Mouse (Mus musculus): Measurements from ENCODE around the gene Ccdc8. TPM values are rescaled to one million over a fixed set of nuclear protein-coding genes. Genes with fewer than 3 reads are reported as not detected.
A peak's percentile ranks its signal among the peaks of the same experiment; 100 is the strongest.

The Ccdc8 gene
- polyA plus RNA-seq, 1 experiment from 2014 or later = 13.5 TPM

DNA sequence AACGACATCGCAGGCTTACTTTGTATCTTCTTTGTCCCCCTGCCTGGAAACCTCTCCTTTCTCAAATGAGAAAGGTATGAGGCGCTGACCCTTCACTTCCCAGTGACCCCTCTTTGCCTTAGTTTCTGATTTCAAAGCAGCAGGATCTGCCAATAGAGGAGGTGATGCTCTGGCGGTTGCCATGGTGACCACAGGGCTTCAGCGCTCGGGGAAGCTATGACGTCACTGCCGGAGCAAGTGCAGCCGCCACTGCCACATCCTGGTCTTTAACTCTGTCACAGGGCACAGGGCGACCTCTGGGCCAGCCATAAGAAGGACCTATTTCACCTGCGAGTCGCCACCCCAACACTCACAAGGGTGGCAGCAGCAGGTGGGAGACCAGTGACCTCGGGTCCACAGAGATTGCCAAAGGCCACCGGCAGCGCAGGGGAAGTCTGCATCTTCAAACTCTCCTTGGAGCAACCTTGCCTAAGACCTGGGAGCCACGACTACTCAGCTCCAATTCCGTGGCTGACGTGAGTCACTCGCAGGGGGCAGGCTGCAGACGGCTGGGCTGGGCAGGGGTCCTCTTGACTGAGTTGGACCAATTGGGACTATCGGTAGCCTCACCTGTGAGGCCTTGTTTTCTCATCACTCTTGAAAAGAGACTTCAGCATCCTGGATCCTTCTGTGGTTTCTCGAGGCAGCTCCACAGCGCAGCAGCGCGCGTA lies 9.5 kb upstream of the Ccdc8 start, which contains the start of gene Gm42372:
Gene Gm42372 (plus strand): TSS at position 228 of the 710 bp plus-strand sequence.
- no peaks in the 10 kb centered on the region for H3K9me3 ChIP-seq
- 22% methylated on average over 26 of the region's 26 CpGs for WGBS
- peak within 1 kb of the TSS; percentile 82 for H3K27ac ChIP-seq
- H3K4me1 ChIP-seq (replicated peaks) = peaks cover 49% of the 10 kb centered on the region
- peak; percentile 87 for DNase-seq (ENCODE audit: low spot score)
- peaks cover 6% of the 10 kb centered on the region; the same call in 1 of the 2 replicates for H3K36me3 ChIP-seq
- no peaks in the 10 kb centered on the region for H3K27me3 ChIP-seq (ENCODE audit: insufficient read depth, poor library complexity, severe bottlenecking)
- H3K4me3 ChIP-seq = peak within 1 kb of the TSS; percentile 53

- Histone ChIP-seq H3K4me1 (replicated peaks) (peaks cover 53% of the 10 kb centered on the region), H3K9me3 (peaks cover 4% of the 10 kb centered on the region; the same call in 1 of the 2 replicates), H3K27ac (0 out of 2 replicates have a peak overlapping the region, but pooled peaks have one; percentile 18), H3K27me3 (ENCODE audit: insufficient read depth, poor library complexity, severe bottlenecking) (no peaks in the 10 kb centered on the region), H3K36me3 (peaks cover 6% of the 10 kb centered on the region; the same call in 1 of the 2 replicates), H3K4me3 (no peak overlapping the region)
- DNase-seq (ENCODE audit: low spot score) = no peak
- 72% methylated on average over 7 of the region's 7 CpGs for WGBS
Observed at GRCm38 (mm10) chr7:16987541-16988149, 4.9 kb upstream of the Ccdc8 start.

DNA sequence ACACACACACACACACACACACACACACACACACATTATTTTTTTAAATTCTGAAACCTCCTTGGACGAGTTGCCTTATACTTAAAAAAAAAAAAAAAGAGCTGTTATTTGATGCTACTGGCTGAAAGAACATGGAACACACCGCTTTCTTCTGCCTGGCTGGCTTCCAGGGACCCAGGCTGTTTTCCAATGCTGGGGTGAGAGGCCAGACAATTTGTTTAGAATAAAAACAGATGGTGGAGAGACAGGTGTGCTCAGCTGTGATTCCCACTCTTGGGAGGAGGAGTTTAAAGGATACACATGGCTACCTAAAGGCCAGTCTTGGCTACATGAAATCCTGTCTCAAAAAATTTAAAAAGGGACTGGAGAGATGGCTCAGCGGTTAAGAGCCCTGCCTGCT lies 4.1 kb upstream of the Ccdc8 start:
- Histone ChIP-seq H3K4me3 (no peak overlapping the region), H3K9me3 (peaks cover 4% of the 10 kb centered on the region; the same call in 1 of the 2 replicates), H3K36me3 (peaks cover 6% of the 10 kb centered on the region; the same call in 1 of the 2 replicates), H3K27ac (peak overlapping the region; percentile 18; the same call in 1 of the 2 replicates), H3K27me3 (ENCODE audit: insufficient read depth, poor library complexity, severe bottlenecking) (no peaks in the 10 kb centered on the region), H3K4me1 (replicated peaks) (peaks cover 49% of the 10 kb centered on the region)
- 71% methylated on average over 3 of the region's 3 CpGs for WGBS
- DNase-seq (ENCODE audit: low spot score) = no peak

- Histone ChIP-seq H3K4me3 (no peak overlapping the region), H3K36me3 (peaks cover 8% of the 10 kb centered on the region; the same call in 1 of the 2 replicates), H3K27me3 (ENCODE audit: insufficient read depth, poor library complexity, severe bottlenecking) (peaks cover 3% of the 10 kb centered on the region; the same call in 1 of the 2 replicates), H3K9me3 (peaks cover 8% of the 10 kb centered on the region), H3K27ac (peak overlapping the region; percentile 87), H3K4me1 (replicated peaks) (peaks cover 57% of the 10 kb centered on the region)
- whole genome bisulfite sequencing = 34% methylated on average over 15 of the region's 15 CpGs
- no peak for DNase-seq (ENCODE audit: low spot score)
Observed at GRCm38 (mm10) chr7:16990006-16990744, 2.3 kb upstream of the Ccdc8 start.

GRCm38 (mm10) chr7:16991681-16992450 lies 642 bp upstream of the Ccdc8 start:
- peaks cover 73% of the 10 kb centered on the region for H3K4me1 ChIP-seq (replicated peaks)
- peaks cover 8% of the 10 kb centered on the region for H3K9me3 ChIP-seq
- 63% methylated on average over 18 of the region's 18 CpGs for WGBS
- H3K4me3 ChIP-seq = peak overlapping the region; percentile 27; the same call in 1 of the 2 replicates
- H3K27ac ChIP-seq = peak overlapping the region; percentile 88
- H3K36me3 ChIP-seq = peaks cover 20% of the 10 kb centered on the region
- peak; percentile 84 for DNase-seq (ENCODE audit: low spot score)
- peaks cover 5% of the 10 kb centered on the region; the same call in 1 of the 2 replicates for H3K27me3 ChIP-seq (ENCODE audit: insufficient read depth, poor library complexity, severe bottlenecking)

- Histone ChIP-seq H3K9me3 (peaks cover 8% of the 10 kb centered on the region), H3K27me3 (ENCODE audit: insufficient read depth, poor library complexity, severe bottlenecking) (peaks cover 5% of the 10 kb centered on the region; the same call in 1 of the 2 replicates), H3K4me3 (peak overlapping the region; percentile 66), H3K27ac (peak overlapping the region; percentile 92), H3K4me1 (replicated peaks) (peaks cover 63% of the 10 kb centered on the region), H3K36me3 (peaks cover 38% of the 10 kb centered on the region)
- peak; percentile 85 for DNase-seq (ENCODE audit: low spot score)
- 2% methylated on average over 27 of the region's 27 CpGs for WGBS
Observed at GRCm38 (mm10) chr7:16993651-16994399, 1.3 kb downstream of the Ccdc8 start.

DNA sequence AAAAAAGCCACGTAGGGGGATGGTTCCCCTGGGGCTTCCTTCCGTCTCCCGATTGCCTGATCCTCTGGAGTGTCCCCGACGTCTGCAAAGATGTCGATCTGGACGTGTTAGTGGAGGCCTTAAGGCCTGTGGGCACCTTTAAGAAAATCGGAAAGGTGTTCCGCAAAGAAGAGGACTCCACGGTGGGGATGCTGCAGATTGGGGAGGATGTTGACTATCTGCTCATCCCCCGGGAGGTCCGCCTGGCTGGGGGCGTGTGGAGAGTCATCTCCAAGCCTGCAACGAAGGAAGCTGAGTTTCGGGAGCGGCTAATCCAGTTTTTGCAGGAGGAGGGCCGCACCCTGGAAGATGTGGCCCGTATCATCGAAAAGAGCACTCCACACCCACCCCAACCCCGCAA lies 1.9 kb downstream of the Ccdc8 start:
- Histone ChIP-seq H3K27ac (peak overlapping the region; percentile 92), H3K9me3 (peaks cover 7% of the 10 kb centered on the region), H3K4me3 (peak overlapping the region; percentile 66), H3K4me1 (replicated peaks) (peaks cover 63% of the 10 kb centered on the region), H3K27me3 (ENCODE audit: insufficient read depth, poor library complexity, severe bottlenecking) (peaks cover 5% of the 10 kb centered on the region; the same call in 1 of the 2 replicates), H3K36me3 (peaks cover 42% of the 10 kb centered on the region)
- DNase-seq (ENCODE audit: low spot score) = no peak
- WGBS = 13% methylated on average over 20 of the region's 20 CpGs

- WGBS = 96% methylated on average over 4 of the region's 4 CpGs
- Histone ChIP-seq H3K9me3 (peaks cover 4% of the 10 kb centered on the region; the same call in 1 of the 2 replicates), H3K27ac (peak overlapping the region; percentile 92), H3K4me1 (replicated peaks) (peaks cover 58% of the 10 kb centered on the region), H3K36me3 (peaks cover 47% of the 10 kb centered on the region), H3K4me3 (peak overlapping the region; percentile 66), H3K27me3 (ENCODE audit: insufficient read depth, poor library complexity, severe bottlenecking) (peaks cover 5% of the 10 kb centered on the region; the same call in 1 of the 2 replicates)
- DNase-seq (ENCODE audit: low spot score) = no peak
Observed at GRCm38 (mm10) chr7:16995345-16995744, 2.8 kb downstream of the Ccdc8 start.

DNA sequence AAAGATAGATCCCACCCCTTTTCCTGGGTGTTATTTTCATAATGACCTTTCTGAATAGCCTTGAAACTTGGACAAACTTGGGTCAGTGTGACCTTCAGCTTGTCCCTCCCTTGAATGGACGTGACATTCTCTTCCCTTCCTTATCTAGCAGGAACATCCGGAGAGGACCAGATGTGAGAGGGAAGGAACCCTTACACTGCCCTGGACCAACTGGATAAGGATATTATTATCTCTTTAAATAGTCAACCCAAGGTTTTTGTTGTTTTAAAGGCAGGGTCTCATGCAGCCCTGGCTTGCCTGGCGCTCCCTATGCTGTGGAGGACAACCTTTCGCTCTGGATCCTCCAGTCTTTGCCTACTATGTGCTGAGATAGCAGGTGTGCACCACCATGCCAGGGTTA lies 6.7 kb downstream of the Ccdc8 start:
- H3K36me3 ChIP-seq = peaks cover 68% of the 10 kb centered on the region
- whole genome bisulfite sequencing = 74% methylated on average over 4 of the region's 4 CpGs
- DNase-seq (ENCODE audit: low spot score) = no peak
- no peak overlapping the region for H3K27ac ChIP-seq
- H3K27me3 ChIP-seq (ENCODE audit: insufficient read depth, poor library complexity, severe bottlenecking) = peaks cover 5% of the 10 kb centered on the region; the same call in 1 of the 2 replicates
- no peak overlapping the region for H3K4me3 ChIP-seq
- H3K9me3 ChIP-seq = no peaks in the 10 kb centered on the region
- H3K4me1 ChIP-seq (replicated peaks) = peaks cover 26% of the 10 kb centered on the region

DNA sequence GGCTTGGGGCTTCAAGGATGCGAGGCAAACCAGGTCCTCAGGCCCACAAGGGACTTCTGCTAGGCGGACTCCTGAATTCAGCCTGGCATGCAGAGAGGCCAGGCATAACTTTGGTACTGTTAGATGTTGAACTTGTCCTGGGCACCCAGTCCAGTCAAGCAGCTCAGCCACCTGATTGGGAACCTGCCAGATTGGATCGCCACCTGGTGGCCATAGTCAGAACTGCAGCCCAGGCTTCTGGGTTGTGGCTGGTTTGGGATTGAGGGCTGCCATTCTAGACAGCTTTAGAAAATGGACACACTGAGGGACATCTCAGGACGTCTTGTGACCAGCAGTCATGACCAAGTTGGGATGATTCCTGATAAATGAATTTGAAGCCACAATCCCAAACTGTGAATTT lies 7.1 kb downstream of the Ccdc8 start:
- Histone ChIP-seq H3K27me3 (ENCODE audit: insufficient read depth, poor library complexity, severe bottlenecking) (peaks cover 5% of the 10 kb centered on the region; the same call in 1 of the 2 replicates), H3K27ac (no peak overlapping the region), H3K4me3 (no peak overlapping the region), H3K9me3 (0 out of 2 replicates have a peak, but pooled peaks cover under 1% of the 10 kb centered on the region), H3K36me3 (peaks cover 72% of the 10 kb centered on the region), H3K4me1 (replicated peaks) (peaks cover 22% of the 10 kb centered on the region)
- DNase-seq (ENCODE audit: low spot score) = peak; percentile 87
- WGBS = 22% methylated on average over 4 of the region's 4 CpGs

GRCm38 (mm10) chr7:17002375-17003195 lies 10.1 kb downstream of the Ccdc8 start:
- Histone ChIP-seq H3K4me1 (replicated peaks) (no peaks in the 10 kb centered on the region), H3K9me3 (0 out of 2 replicates have a peak, but pooled peaks cover 4% of the 10 kb centered on the region), H3K36me3 (peaks cover 76% of the 10 kb centered on the region), H3K27ac (no peak overlapping the region), H3K4me3 (no peak overlapping the region), H3K27me3 (ENCODE audit: insufficient read depth, poor library complexity, severe bottlenecking) (no peaks in the 10 kb centered on the region)
- 13% methylated on average over 7 of the region's 7 CpGs for WGBS
- DNase-seq (ENCODE audit: low spot score) = peak; percentile 85

All from hindbrain, embryonic 10.5 days (tissue).